ENCODE assay signal across 19 mouse cellular contexts in the genomic region with DNA sequence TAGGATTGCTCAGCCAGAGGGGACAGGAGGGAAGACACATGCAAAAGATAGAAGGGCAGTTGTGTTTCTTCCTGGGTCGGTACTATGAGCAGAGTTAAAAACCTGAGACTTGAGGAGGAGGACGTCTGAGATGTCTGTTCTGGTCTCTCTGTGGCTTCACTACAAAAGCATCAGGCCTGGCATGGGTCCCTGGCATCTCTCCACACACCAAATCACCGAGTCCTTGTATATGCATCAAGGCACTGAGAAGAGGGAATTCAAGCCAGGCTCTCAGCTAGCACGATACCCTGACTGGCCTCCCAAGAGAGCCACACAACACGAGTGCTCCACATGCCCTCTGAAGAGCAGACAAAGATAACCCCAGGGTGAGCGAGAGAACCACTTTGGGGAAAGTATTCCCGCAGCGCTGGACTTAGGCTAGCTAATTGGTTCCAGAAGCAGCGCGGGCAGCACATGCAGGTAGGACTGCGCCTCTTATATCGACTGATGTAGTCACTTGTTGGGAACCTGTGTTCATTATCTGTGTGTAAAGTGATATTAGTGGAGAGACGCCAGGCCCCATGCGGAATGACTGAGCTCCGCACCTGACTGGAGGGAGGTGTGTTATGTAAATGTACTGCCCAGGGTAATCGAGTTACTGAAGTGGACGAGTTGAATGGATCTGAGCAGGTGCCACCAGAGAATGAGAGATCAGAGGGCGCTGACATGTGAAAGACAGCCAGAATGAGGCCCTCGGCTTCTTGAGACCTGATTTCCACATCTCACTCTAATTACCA. TPM values are rescaled to one million over a fixed set of nuclear protein-coding genes. Genes with fewer than 3 reads are reported as not detected.
DNase-seq lines count a peak whose midpoint lies in the region; ATAC-seq lines count a peak whose summit lies in the region.
"Had no signal": no experiment of that assay in that cellular context is flagged by ENCODE, and none has a peak within 500 bp of the region (broad histone marks: within the 10 kb centered on the region; RNA-seq: fewer than 3 reads in every experiment).

No protein-coding gene starts in this region.

- intact Hi-C loops in left cerebral cortex, postnatal 4 days (cut with DNase I) = no loop called here
- intact Hi-C loops in left cerebral cortex, postnatal 14 days (cut with DNase I) = no loop called here

- ATAC-seq in cerebellum, adult (ENCODE audit: insufficient number of reproducible peaks, low FRiP score, low TSS enrichment) = no peak
- ATAC-seq in embryonic facial prominence, embryonic 13.5 days (ENCODE audit: insufficient number of reproducible peaks, insufficient read depth, low FRiP score, low TSS enrichment, low read depth) = no peak
- ATAC-seq in limb, embryonic 11.5 days (ENCODE audit: insufficient number of reproducible peaks, low FRiP score, low TSS enrichment, low read depth) = no peak
- no peak for ATAC-seq in kidney, embryonic 14.5 days (ENCODE audit: low FRiP score, low TSS enrichment)
- no peak for ATAC-seq in heart, embryonic 12.5 days (ENCODE audit: insufficient number of reproducible peaks, low FRiP score)

- no peak overlapping the region for H3K27ac ChIP-seq in embryonic facial prominence, embryonic 13.5 days
- no peak overlapping the region for H3K27ac ChIP-seq in limb, embryonic 11.5 days (replicated peaks; ENCODE audit: low read depth, low read length)
- no peak overlapping the region for H3K27ac ChIP-seq in kidney, embryonic 14.5 days (ENCODE audit: low read depth, low read length)
- no peak overlapping the region for H3K27ac ChIP-seq in heart, embryonic 12.5 days (ENCODE audit: poor library complexity, severe bottlenecking)
- H3K27ac ChIP-seq: limb, embryonic 15.5 days had no signal

- no peaks in the 10 kb centered on the region for H3K9me3 ChIP-seq in embryonic facial prominence, embryonic 13.5 days
- no peaks in the 10 kb centered on the region for H3K9me3 ChIP-seq in limb, embryonic 11.5 days (ENCODE audit: control insufficient read depth, low read length)
- H3K9me3 ChIP-seq in kidney, embryonic 14.5 days (ENCODE audit: control insufficient read depth, low read length) = no peaks in the 10 kb centered on the region
- H3K9me3 ChIP-seq in heart, embryonic 12.5 days (replicated peaks) = no peaks in the 10 kb centered on the region
- H3K9me3 ChIP-seq: limb, embryonic 15.5 days had no signal

- 21% methylated on average over 19 of the region's 19 CpGs for WGBS in embryonic facial prominence, embryonic 13.5 days
- WGBS in limb, embryonic 11.5 days = 40% methylated on average over 19 of the region's 19 CpGs
- 65% methylated on average over 19 of the region's 19 CpGs for WGBS in kidney, embryonic 14.5 days
- WGBS in heart, embryonic 12.5 days = 48% methylated on average over 19 of the region's 19 CpGs

- H3K36me3 ChIP-seq in embryonic facial prominence, embryonic 13.5 days = no peaks in the 10 kb centered on the region
- no peaks in the 10 kb centered on the region for H3K36me3 ChIP-seq in limb, embryonic 11.5 days (ENCODE audit: control insufficient read depth, insufficient read depth, low read length)
- H3K36me3 ChIP-seq in kidney, embryonic 14.5 days (ENCODE audit: control insufficient read depth, insufficient read depth, low read length) = no peaks in the 10 kb centered on the region
- H3K36me3 ChIP-seq in heart, embryonic 12.5 days = no peaks in the 10 kb centered on the region
- H3K36me3 ChIP-seq: limb, embryonic 15.5 days had no signal

- DNase-seq in cerebellum, postnatal 14 days = peak; percentile 47 to 52
- peak; percentile 44 for DNase-seq in left cerebral cortex, postnatal 4 days
- DNase-seq in left cerebral cortex, postnatal 14 days (ENCODE audit: low spot score in 2 of 2) = no peak
- peak; percentile 31 for DNase-seq in limb, embryonic 11.5 days (ENCODE audit: low spot score)
- DNase-seq: adrenal gland, postnatal 10 days; gastrocnemius, postnatal 10 days; kidney, adult 18-20 months; lung, adult 18-20 months; right cerebral cortex, postnatal 25 days had no signal

- peaks cover 9% of the 10 kb centered on the region for H3K4me1 ChIP-seq in embryonic facial prominence, embryonic 13.5 days
- 0 out of 2 replicates have a peak, but pooled peaks cover 5% of the 10 kb centered on the region for H3K4me1 ChIP-seq in limb, embryonic 11.5 days (ENCODE audit: control insufficient read depth, insufficient read depth, low read length)
- no peaks in the 10 kb centered on the region for H3K4me1 ChIP-seq in kidney, embryonic 14.5 days (ENCODE audit: control insufficient read depth, insufficient read depth, low read length)
- H3K4me1 ChIP-seq in heart, embryonic 12.5 days (replicated peaks) = 0 out of 2 replicates have a peak, but pooled peaks cover 7% of the 10 kb centered on the region
- H3K4me1 ChIP-seq: limb, embryonic 15.5 days had no signal

- H3K4me3 ChIP-seq in embryonic facial prominence, embryonic 13.5 days = no peak overlapping the region
- no peak overlapping the region for H3K4me3 ChIP-seq in limb, embryonic 11.5 days (ENCODE audit: low read depth, low read length)
- H3K4me3 ChIP-seq in kidney, embryonic 14.5 days (ENCODE audit: low read length) = no peak overlapping the region
- no peak overlapping the region for H3K4me3 ChIP-seq in heart, embryonic 12.5 days
- H3K4me3 ChIP-seq: limb, embryonic 15.5 days; myocyte had no signal

- H3K27me3 ChIP-seq in embryonic facial prominence, embryonic 13.5 days = peaks cover 19% of the 10 kb centered on the region
- no peaks in the 10 kb centered on the region for H3K27me3 ChIP-seq in limb, embryonic 11.5 days (ENCODE audit: control insufficient read depth, insufficient read depth, low read length)
- H3K27me3 ChIP-seq in kidney, embryonic 14.5 days (ENCODE audit: control insufficient read depth, insufficient read depth, low read length) = no peaks in the 10 kb centered on the region
- H3K27me3 ChIP-seq in heart, embryonic 12.5 days (replicated peaks) = peaks cover 33% of the 10 kb centered on the region

- H3K9ac ChIP-seq in embryonic facial prominence, embryonic 13.5 days = no peak overlapping the region
- H3K9ac ChIP-seq in limb, embryonic 11.5 days (ENCODE audit: low read length) = no peak overlapping the region
- no peak overlapping the region for H3K9ac ChIP-seq in kidney, embryonic 14.5 days (ENCODE audit: low read depth, low read length)
- no peak overlapping the region for H3K9ac ChIP-seq in heart, embryonic 12.5 days
- H3K9ac ChIP-seq: limb, embryonic 15.5 days had no signal

- 0 out of 2 replicates have a peak overlapping the region, but pooled peaks have one; percentile 7 for H3K4me2 ChIP-seq in embryonic facial prominence, embryonic 13.5 days
- H3K4me2 ChIP-seq in limb, embryonic 11.5 days (ENCODE audit: low read depth, severe bottlenecking) = no peak overlapping the region
- no peak overlapping the region for H3K4me2 ChIP-seq in kidney, embryonic 14.5 days (replicated peaks; ENCODE audit: low read depth, low read length)
- H3K4me2 ChIP-seq in heart, embryonic 12.5 days = no peak overlapping the region
- H3K4me2 ChIP-seq: heart, embryonic 11.5 days; limb, embryonic 15.5 days had no signal

RNA-seq across cellular contexts. Expression of a gene that starts 41.8 kb away (rescaled TPM):
- under 1 TPM in 1 of 2 experiments, not detected in 1; 0.16 TPM for total RNA-seq in left cerebral cortex, postnatal 4 days (2021)
- under 1 TPM in 1 of 2 experiments, not detected in 1; 0.08 TPM for total RNA-seq in left cerebral cortex, postnatal 14 days (2021)
- not detected in 2 replicates for polyA plus RNA-seq in embryonic facial prominence, embryonic 13.5 days (2015; fragmentation: Nextera tagmentation; extraction: Ambion mirVana)
- 0.09 TPM in 1 of 2 replicates, not detected in the other for polyA plus RNA-seq in limb, embryonic 11.5 days (2014; fragmentation: Nextera tagmentation; extraction: Ambion mirVana)
- polyA plus RNA-seq in kidney, embryonic 14.5 days (2014; fragmentation: Nextera tagmentation; extraction: Ambion mirVana) = 0.04 and 0.15 TPM in 2 replicates
- 0.05 TPM in 1 of 2 replicates, not detected in the other for polyA plus RNA-seq in heart, embryonic 12.5 days (2016; fragmentation: Nextera tagmentation; extraction: Ambion mirVana)
- total RNA-seq: gastrocnemius, postnatal 10 days; hematopoietic stem cell, adult 5-6 weeks; megakaryocyte progenitor cell, adult 5-6 weeks had no signal
- polyA plus RNA-seq: large intestine, adult 2 months; myocyte had no signal

Comparison
In these comparisons a context has a peak if more than half of its experiments do, and no peak if none do; other contexts are left out.
1. DNase-seq: peak in cerebellum, postnatal 14 days (2 of 2), left cerebral cortex, postnatal 4 days (single experiment) and limb, embryonic 11.5 days (single experiment); none in left cerebral cortex, postnatal 14 days (0 of 2).